Mouse (Mus musculus) liver, embryonic 12.5 days (tissue): ENCODE data around the gene Grb10. TPM values are rescaled to one million over a fixed set of nuclear protein-coding genes. Genes with fewer than 3 reads are reported as not detected.

Experiments
- ATAC-seq: fragments of 200-750 bp; cut with Nextera tagmentation; 2 replicates; pipeline ENCODE4 v1.8.0; 2017; ENCODE audit warnings: moderate number of reproducible peaks, mild to moderate bottlenecking, moderate library complexity
- H3K27ac ChIP-seq: fragments of 300-500 bp; sonication (generic); 2 replicates; pipeline ENCODE4 v1.5.1; 2016; ENCODE audit warnings: mild to moderate bottlenecking
- H3K27me3 ChIP-seq: fragments of 300-500 bp; sonication (generic); replicated peaks from 2 replicates; pipeline ENCODE4 v1.6.1; 2016; ENCODE audit warnings: mild to moderate bottlenecking, moderate library complexity
- H3K36me3 ChIP-seq: fragments of 300-500 bp; sonication (generic); 2 replicates; pipeline ENCODE4 v1.6.1; 2016; ENCODE audit warnings: mild to moderate bottlenecking, moderate library complexity
- H3K4me1 ChIP-seq: fragments of 300-500 bp; sonication (generic); 2 replicates; pipeline ENCODE4 v1.6.1; 2016
- H3K4me2 ChIP-seq: fragments of 300-500 bp; sonication (generic); 2 replicates; pipeline ENCODE4 v1.6.1; 2016; ENCODE audit warnings: mild to moderate bottlenecking, moderate library complexity
- H3K4me3 ChIP-seq: fragments of 300-500 bp; sonication (generic); 2 replicates; pipeline ENCODE4 v1.5.1; 2016; ENCODE audit warnings: mild to moderate bottlenecking, moderate library complexity
- H3K9ac ChIP-seq: fragments of 300-500 bp; sonication (generic); 2 replicates; pipeline ENCODE4 v1.6.1; 2016; ENCODE audit warnings: mild to moderate bottlenecking, moderate library complexity
- H3K9me3 ChIP-seq: fragments of 300-500 bp; sonication (generic); replicated peaks from 2 replicates; pipeline ENCODE4 v1.6.1; 2016; ENCODE audit warnings: mild to moderate bottlenecking, moderate library complexity
- WGBS: fragments of 180-500 bp; shearing (Covaris S2); methylation state at CpG from one replicate; pipeline ENCODE4 v1.1.7; 2016; ENCODE audit not compliant: insufficient replicate concordance; 5-methylcytosine and 5-hydroxymethylcytosine counted together
- polyA plus RNA-seq: library from polyadenylated mRNA; unstranded; fragments of >200 nt; fragmentation: Nextera tagmentation; extraction: Ambion mirVana; gene quantifications from 2 replicates; pipeline ENCODE4 v1.2.1, GENCODE M21; 2016

The Grb10 gene
- polyA plus RNA-seq: 206 and 211 TPM in 2 replicates

- ATAC-seq: no peak
- WGBS: 48% methylated on average over 10 of the region's 10 CpGs
- Histone ChIP-seq H3K27me3 (peaks cover 93% of the 10 kb centered on the region), H3K36me3 (no peaks in the 10 kb centered on the region), H3K9ac (peak within 1 kb of the TSS; percentile 82), H3K4me3 (peak within 1 kb of the TSS; percentile 73), H3K9me3 (no peaks in the 10 kb centered on the region), H3K4me2 (peak within 1 kb of the TSS; percentile 75), H3K4me1 (peaks cover 20% of the 10 kb centered on the region; the same call in 1 of the 2 replicates), H3K27ac (peak within 1 kb of the TSS; percentile 84)
Measured at GRCm38 (mm10) chr11:12038470-12038985, at the start of gene Grb10. Gene Grb10 (minus strand): TSS chr11:12038683.

- no peaks in the 10 kb centered on the region for H3K9me3 ChIP-seq
- no peak overlapping the region for H3K4me3 ChIP-seq
- no peaks in the 10 kb centered on the region for H3K36me3 ChIP-seq
- ATAC-seq: peak; percentile 82
- H3K4me2 ChIP-seq: 0 out of 2 replicates have a peak overlapping the region, but pooled peaks have one; percentile 2
- whole genome bisulfite sequencing: 53% methylated on average over 3 of the region's 3 CpGs
- no peak overlapping the region for H3K27ac ChIP-seq
- no peak overlapping the region for H3K9ac ChIP-seq
- H3K27me3 ChIP-seq: no peaks in the 10 kb centered on the region
- peaks cover 2% of the 10 kb centered on the region; the same call in 1 of the 2 replicates for H3K4me1 ChIP-seq
Measured at GRCm38 (mm10) chr11:12081638-12082037, 43.2 kb upstream of the Grb10 start.

- WGBS: 55% methylated on average over 2 of the region's 2 CpGs
- H3K36me3 ChIP-seq: no peaks in the 10 kb centered on the region
- no peaks in the 10 kb centered on the region for H3K27me3 ChIP-seq
- no peak overlapping the region for H3K4me3 ChIP-seq
- no peak overlapping the region for H3K4me2 ChIP-seq
- H3K9ac ChIP-seq: no peak overlapping the region
- no peak overlapping the region for H3K27ac ChIP-seq
- H3K4me1 ChIP-seq: peaks cover 2% of the 10 kb centered on the region; the same call in 1 of the 2 replicates
- no peak for ATAC-seq
- no peaks in the 10 kb centered on the region for H3K9me3 ChIP-seq
Measured at GRCm38 (mm10) chr11:12079231-12079630, 40.7 kb upstream of the Grb10 start.

- 78% methylated on average over 1 of the region's 1 CpGs for WGBS
- H3K27ac ChIP-seq: no peak overlapping the region
- no peaks in the 10 kb centered on the region for H3K9me3 ChIP-seq
- H3K4me1 ChIP-seq: no peaks in the 10 kb centered on the region
- H3K27me3 ChIP-seq: no peaks in the 10 kb centered on the region
- H3K4me2 ChIP-seq: no peak overlapping the region
- H3K4me3 ChIP-seq: no peak overlapping the region
- H3K36me3 ChIP-seq: no peaks in the 10 kb centered on the region
- ATAC-seq: no peak
- H3K9ac ChIP-seq: no peak overlapping the region
Measured at GRCm38 (mm10) chr11:12075449-12075848, 37.0 kb upstream of the Grb10 start.

GRCm38 (mm10) chr11:12073394-12074226 lies 35.1 kb upstream of the Grb10 start:
- Histone ChIP-seq H3K4me2 (no peak overlapping the region), H3K9ac (no peak overlapping the region), H3K4me3 (no peak overlapping the region), H3K9me3 (no peaks in the 10 kb centered on the region), H3K36me3 (no peaks in the 10 kb centered on the region), H3K4me1 (no peaks in the 10 kb centered on the region), H3K27ac (no peak overlapping the region), H3K27me3 (no peaks in the 10 kb centered on the region)
- no peak for ATAC-seq
- 67% methylated on average over 6 of the region's 6 CpGs for WGBS

- H3K9me3 ChIP-seq: no peaks in the 10 kb centered on the region
- 40% methylated on average over 3 of the region's 3 CpGs for WGBS
- no peak overlapping the region for H3K4me2 ChIP-seq
- no peak for ATAC-seq
- H3K36me3 ChIP-seq: no peaks in the 10 kb centered on the region
- H3K4me1 ChIP-seq: no peaks in the 10 kb centered on the region
- no peak overlapping the region for H3K9ac ChIP-seq
- no peak overlapping the region for H3K4me3 ChIP-seq
- no peaks in the 10 kb centered on the region for H3K27me3 ChIP-seq
- no peak overlapping the region for H3K27ac ChIP-seq
Measured at GRCm38 (mm10) chr11:12072322-12072721, 33.8 kb upstream of the Grb10 start.

- Histone ChIP-seq H3K4me2 (no peak overlapping the region), H3K27me3 (peaks cover 13% of the 10 kb centered on the region), H3K27ac (no peak overlapping the region), H3K36me3 (no peaks in the 10 kb centered on the region), H3K4me3 (no peak overlapping the region), H3K9ac (no peak overlapping the region), H3K4me1 (no peaks in the 10 kb centered on the region), H3K9me3 (no peaks in the 10 kb centered on the region)
- WGBS: 47% methylated on average over 4 of the region's 4 CpGs
- ATAC-seq: no peak
Measured at GRCm38 (mm10) chr11:12059005-12059404, 20.5 kb upstream of the Grb10 start.

- Histone ChIP-seq H3K4me1 (no peaks in the 10 kb centered on the region), H3K4me2 (no peak overlapping the region), H3K4me3 (no peak overlapping the region), H3K27ac (no peak overlapping the region), H3K9ac (no peak overlapping the region), H3K9me3 (no peaks in the 10 kb centered on the region), H3K36me3 (no peaks in the 10 kb centered on the region), H3K27me3 (peaks cover 52% of the 10 kb centered on the region)
- 36% methylated on average over 2 of the region's 2 CpGs for WGBS
- no peak for ATAC-seq
Measured at GRCm38 (mm10) chr11:12048547-12049327, 10.3 kb upstream of the Grb10 start.

- no peak for ATAC-seq
- H3K4me2 ChIP-seq: no peak overlapping the region
- peaks cover 52% of the 10 kb centered on the region for H3K27me3 ChIP-seq
- H3K9ac ChIP-seq: no peak overlapping the region
- H3K27ac ChIP-seq: no peak overlapping the region
- H3K4me3 ChIP-seq: no peak overlapping the region
- no peaks in the 10 kb centered on the region for H3K4me1 ChIP-seq
- WGBS: 22% methylated on average over 1 of the region's 1 CpGs
- H3K9me3 ChIP-seq: no peaks in the 10 kb centered on the region
- H3K36me3 ChIP-seq: no peaks in the 10 kb centered on the region
Measured at GRCm38 (mm10) chr11:12048135-12048534, 9.7 kb upstream of the Grb10 start.

- no peak overlapping the region for H3K9ac ChIP-seq
- H3K4me1 ChIP-seq: 0 out of 2 replicates have a peak, but pooled peaks cover 4% of the 10 kb centered on the region
- H3K36me3 ChIP-seq: no peaks in the 10 kb centered on the region
- ATAC-seq: no peak
- no peaks in the 10 kb centered on the region for H3K9me3 ChIP-seq
- WGBS: 33% methylated on average over 3 of the region's 3 CpGs
- no peak overlapping the region for H3K27ac ChIP-seq
- no peak overlapping the region for H3K4me3 ChIP-seq
- H3K27me3 ChIP-seq: peaks cover 75% of the 10 kb centered on the region
- no peak overlapping the region for H3K4me2 ChIP-seq
Measured at GRCm38 (mm10) chr11:12044245-12044644, 5.8 kb upstream of the Grb10 start.

GRCm38 (mm10) chr11:12041787-12042186 lies 3.3 kb upstream of the Grb10 start:
- H3K9ac ChIP-seq: no peak overlapping the region
- 0 out of 2 replicates have a peak, but pooled peaks cover 9% of the 10 kb centered on the region for H3K4me1 ChIP-seq
- no peak overlapping the region for H3K4me3 ChIP-seq
- WGBS: 60% methylated on average over 4 of the region's 4 CpGs
- H3K27me3 ChIP-seq: peaks cover 80% of the 10 kb centered on the region
- H3K4me2 ChIP-seq: no peak overlapping the region
- no peak overlapping the region for H3K27ac ChIP-seq
- H3K9me3 ChIP-seq: no peaks in the 10 kb centered on the region
- ATAC-seq: no peak
- no peaks in the 10 kb centered on the region for H3K36me3 ChIP-seq

GRCm38 (mm10) chr11:12041379-12041778 lies 2.9 kb upstream of the Grb10 start:
- Histone ChIP-seq H3K4me3 (no peak overlapping the region), H3K36me3 (no peaks in the 10 kb centered on the region), H3K27me3 (peaks cover 80% of the 10 kb centered on the region), H3K27ac (no peak overlapping the region), H3K4me1 (0 out of 2 replicates have a peak, but pooled peaks cover 9% of the 10 kb centered on the region), H3K9me3 (no peaks in the 10 kb centered on the region), H3K9ac (no peak overlapping the region), H3K4me2 (no peak overlapping the region)
- 54% methylated on average over 6 of the region's 6 CpGs for WGBS
- ATAC-seq: peak; percentile 22; the same call in 1 of the 2 replicates
